Comparison of ENCODE assay signal across 12 mouse cellular contexts in genomic region chr1:61164271-61164670, GRCm38 (mm10).
"Had no signal": no experiment of that assay in that cellular context is flagged by ENCODE, and none has a peak within 500 bp of the region (broad histone marks: within the 10 kb centered on the region; RNA-seq: fewer than 3 reads in every experiment).

No protein-coding gene starts in this region.

- DNase-seq: gastrocnemius, postnatal 14 days; gastrocnemius, postnatal 36 days; heart, adult 18-20 months; heart, postnatal 10 days; kidney, adult 11 months; kidney, adult 2 months; kidney, adult 9 months; kidney, postnatal 14 days; kidney, postnatal 36 days; layer of hippocampus, adult 9-11 months; layer of hippocampus, postnatal 36 days; left cerebral cortex, postnatal 4 days had no signal
